Mouse (Mus musculus): Measurements from ENCODE around the gene Cdhr4.

DNA sequence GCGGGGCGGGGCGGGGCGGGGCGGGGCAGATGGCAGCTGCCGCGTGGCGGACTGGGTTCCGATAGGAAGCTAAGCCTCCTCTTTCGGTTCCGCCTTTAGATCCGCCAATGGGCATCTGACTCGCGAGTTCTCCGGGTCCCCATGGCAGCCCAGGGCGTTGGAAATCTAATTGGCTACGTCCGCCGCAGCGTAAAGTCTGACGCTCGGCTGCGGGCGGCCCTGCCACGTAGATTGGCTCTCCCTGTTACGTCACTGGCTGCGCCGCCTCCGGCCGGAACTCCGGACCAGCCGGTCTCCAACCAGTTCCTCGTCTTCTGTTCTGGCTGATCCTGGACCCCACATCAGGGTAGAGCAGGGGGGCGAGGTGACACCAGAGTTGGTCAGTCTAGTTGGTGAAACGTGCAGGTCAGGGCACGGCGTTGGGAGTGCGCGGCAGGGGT lies 56.7 kb downstream of the Cdhr4 start, which contains the start of gene Gmppb:
- TF ChIP-seq EP300 (optimal IDR thresholded peaks at IDR 0.05) (peak; percentile 31), CTCF (IDR thresholded peaks at IDR 0.05; ENCODE audit: low read depth) (no peak)

Data from stomach, postnatal 0 days (tissue).